Mouse (Mus musculus) spleen, adult 2 months (tissue): ENCODE measurements around the gene Telo2.

ENCODE experiments used
- CTCF ChIP-seq: fragments of 200-500 bp; IDR thresholded peaks from 2 replicates; pipeline ENCODE4 v1.5.1; 2011; ENCODE audit warnings: mild to moderate bottlenecking, inconsistent platforms; ENCODE audit not compliant: insufficient read depth, insufficient read length, insufficient replicate concordance; ENCODE audit errors: extremely low read depth
- POLR2A ChIP-seq: fragments of 200-500 bp; IDR thresholded peaks from 2 replicates; pipeline ENCODE4 v1.6.1; 2011; ENCODE audit warnings: low read depth, low read length, inconsistent platforms

- no peak for TF ChIP-seq CTCF
- TF ChIP-seq POLR2A, result no peak
These were observed 50.6 kb downstream of the Telo2 start for GRCm38 (mm10) chr17:25065189-25065588.
